Mouse (Mus musculus): ENCODE measurements at regions not wholly inside any gene's neighbourhood (a gene's known extent, or its start where the extent isn't known, plus 50 kb on each side); places are given as distances from the start of the nearest gene placed in this dataset.
A peak's percentile ranks its signal among the peaks of the same experiment; 100 is the strongest.

GRCm38 (mm10) chr14:74359663-74360552, 280.7 kb upstream of the Htr2a start:
- DNase-seq (ENCODE audit: low read depth, low spot score) = no peak

GRCm38 (mm10) chr14:74384481-74384880, 256.2 kb upstream of the Htr2a start:
- DNase-seq (ENCODE audit: low read depth, low spot score) = no peak

GRCm38 (mm10) chr14:74392419-74392818, 248.2 kb upstream of the Htr2a start:
- no peak for DNase-seq (ENCODE audit: low read depth, low spot score)

- no peak for DNase-seq (ENCODE audit: low read depth, low spot score)
Measured at GRCm38 (mm10) chr14:74397202-74397601, 243.4 kb upstream of the Htr2a start.

- DNase-seq (ENCODE audit: low read depth, low spot score) = peak; percentile 61
Measured at GRCm38 (mm10) chr14:74409441-74409840, 231.2 kb upstream of the Htr2a start.

GRCm38 (mm10) chr14:74428226-74428625, 212.4 kb upstream of the Htr2a start:
- peak; percentile 70 for DNase-seq (ENCODE audit: low read depth, low spot score)

GRCm38 (mm10) chr14:74464027-74464682, 176.5 kb upstream of the Htr2a start:
- DNase-seq (ENCODE audit: low read depth, low spot score) = no peak

GRCm38 (mm10) chr14:74495504-74495903, 145.1 kb upstream of the Htr2a start:
- no peak for DNase-seq (ENCODE audit: low read depth, low spot score)

- DNase-seq (ENCODE audit: low read depth, low spot score) = no peak
Measured at GRCm38 (mm10) chr14:74511521-74511920, 129.1 kb upstream of the Htr2a start.

GRCm38 (mm10) chr14:74516451-74516850, 124.2 kb upstream of the Htr2a start:
- no peak for DNase-seq (ENCODE audit: low read depth, low spot score)

GRCm38 (mm10) chr14:74519531-74519930, 121.1 kb upstream of the Htr2a start:
- DNase-seq (ENCODE audit: low read depth, low spot score) = no peak

- DNase-seq (ENCODE audit: low read depth, low spot score) = no peak
Measured at GRCm38 (mm10) chr14:74521669-74522068, 119.0 kb upstream of the Htr2a start.

- no peak for DNase-seq (ENCODE audit: low read depth, low spot score)
Measured at GRCm38 (mm10) chr14:74527246-74527645, 113.4 kb upstream of the Htr2a start.

- DNase-seq (ENCODE audit: low read depth, low spot score) = peak; percentile 22
Measured at GRCm38 (mm10) chr14:74529368-74529951, 111.2 kb upstream of the Htr2a start.

- DNase-seq (ENCODE audit: low read depth, low spot score) = peak; percentile 82
Measured at GRCm38 (mm10) chr14:74538187-74538586, 102.5 kb upstream of the Htr2a start.

GRCm38 (mm10) chr14:74544028-74544427, 96.6 kb upstream of the Htr2a start:
- no peak for DNase-seq (ENCODE audit: low read depth, low spot score)

- DNase-seq (ENCODE audit: low read depth, low spot score) = no peak
Measured at GRCm38 (mm10) chr14:74551091-74551490, 89.5 kb upstream of the Htr2a start.

GRCm38 (mm10) chr14:74553636-74554035, 87.0 kb upstream of the Htr2a start:
- no peak for DNase-seq (ENCODE audit: low read depth, low spot score)

- no peak for DNase-seq (ENCODE audit: low read depth, low spot score)
Measured at GRCm38 (mm10) chr14:74558359-74558758, 82.3 kb upstream of the Htr2a start.
